Mouse (Mus musculus): ENCODE data around the gene H2-D1. TPM values are rescaled to one million over a fixed set of nuclear protein-coding genes. Genes with fewer than 3 reads are reported as not detected.
A peak's percentile ranks its signal among the peaks of the same experiment; 100 is the strongest.

Gene H2-D1
- polyA plus RNA-seq, 1 experiment from 2014 or later: 291 TPM

DNA sequence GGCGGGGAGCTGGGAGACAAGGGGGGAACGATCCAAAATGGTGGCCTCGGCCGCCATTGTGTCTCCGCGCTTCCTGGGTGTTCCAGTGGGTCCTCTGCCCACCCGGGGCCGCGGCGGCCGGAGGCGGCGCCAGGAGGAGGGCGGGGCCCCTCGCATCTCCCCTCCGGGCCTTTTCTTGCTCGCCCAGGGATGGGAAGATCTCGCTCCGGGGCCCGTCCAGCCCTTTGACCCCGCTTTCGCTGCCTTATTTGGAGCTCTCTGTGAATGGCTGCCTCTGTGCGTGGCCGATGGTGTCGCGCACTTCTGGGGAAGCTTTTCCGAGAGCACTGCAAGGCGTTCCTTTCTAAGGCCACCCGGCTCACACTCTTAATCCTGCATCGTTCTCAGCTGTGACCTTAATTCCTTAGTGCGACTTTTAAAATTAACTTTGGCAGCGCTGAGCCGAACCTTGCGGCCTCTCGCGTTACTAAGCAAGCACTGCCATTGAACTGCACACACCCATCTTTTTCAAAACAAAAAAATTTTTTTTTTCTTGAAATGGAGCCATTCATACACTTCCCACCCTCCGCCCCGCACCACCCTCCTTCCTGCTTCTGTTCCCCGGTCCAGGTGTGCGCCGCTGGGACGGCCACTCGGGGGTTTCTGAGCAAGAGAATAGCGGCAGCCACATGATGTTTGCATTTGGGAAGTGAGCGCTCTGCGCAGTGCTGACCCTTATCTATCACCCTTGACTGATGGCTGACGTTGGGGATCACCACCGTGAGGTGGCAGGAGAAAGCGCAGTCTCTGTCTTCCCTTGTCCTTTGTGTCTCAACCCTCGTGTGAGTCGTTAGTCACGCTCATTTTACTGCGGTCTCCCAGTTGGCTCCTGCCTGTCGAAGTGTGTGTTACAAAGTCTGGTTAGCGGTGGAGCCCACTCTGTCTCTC lies 20.3 kb upstream of the H2-D1 start:
- Histone ChIP-seq H3K4me3 (ENCODE audit: low read depth, low read length) (peak overlapping the region; percentile 90), H3K4me1 (ENCODE audit: insufficient read depth) (peaks cover 42% of the 10 kb centered on the region), H3K36me3 (replicated peaks; ENCODE audit: insufficient read depth, low read length) (peaks cover 40% of the 10 kb centered on the region), H3K9me3 (ENCODE audit: low read length) (no peaks in the 10 kb centered on the region), H3K4me2 (ENCODE audit: low read depth, low read length) (peak overlapping the region; percentile 89), H3K27ac (ENCODE audit: low read depth) (peak overlapping the region; percentile 100), H3K9ac (replicated peaks) (peak overlapping the region; percentile 97), H3K27me3 (ENCODE audit: insufficient read depth, low read length) (no peaks in the 10 kb centered on the region)
- DNase-seq: peak; percentile 68
- peak; percentile 52 for ATAC-seq
- under 1% methylated on average over 55 of the region's 55 CpGs for WGBS (ENCODE audit: insufficient replicate concordance)
- TF ChIP-seq EP300 (IDR thresholded peaks at IDR 0.05; ENCODE audit: low read depth) (no peak), CTCF (IDR thresholded peaks at IDR 0.05; ENCODE audit: low read depth) (peak; percentile 53)

DNA sequence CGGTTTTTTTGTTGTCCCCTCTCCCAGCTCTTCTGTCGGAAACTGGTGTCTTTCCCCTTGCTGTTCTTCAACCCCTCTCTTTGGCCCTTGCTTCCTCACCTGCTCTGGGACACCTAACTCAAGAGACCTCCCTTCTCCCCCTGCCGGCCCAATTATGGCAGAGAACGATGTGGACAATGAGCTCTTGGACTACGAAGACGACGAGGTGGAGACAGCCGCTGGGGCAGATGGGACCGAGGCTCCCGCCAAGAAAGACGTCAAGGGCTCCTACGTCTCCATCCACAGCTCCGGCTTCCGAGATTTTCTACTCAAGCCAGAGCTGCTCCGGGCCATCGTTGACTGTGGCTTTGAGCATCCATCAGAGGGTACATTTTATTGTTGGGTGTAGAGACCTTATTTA lies 19.4 kb upstream of the H2-D1 start:
- H3K36me3 ChIP-seq (replicated peaks; ENCODE audit: insufficient read depth, low read length): peaks cover 48% of the 10 kb centered on the region
- peak overlapping the region; percentile 89 for H3K4me2 ChIP-seq (ENCODE audit: low read depth, low read length)
- TF ChIP-seq EP300 (IDR thresholded peaks at IDR 0.05; ENCODE audit: low read depth) (no peak), CTCF (IDR thresholded peaks at IDR 0.05; ENCODE audit: low read depth) (peak; percentile 23; the same call in 1 of the 2 replicates)
- H3K9ac ChIP-seq (replicated peaks): peak overlapping the region; percentile 97
- H3K4me1 ChIP-seq (ENCODE audit: insufficient read depth): peaks cover 42% of the 10 kb centered on the region
- peak overlapping the region; percentile 100 for H3K27ac ChIP-seq (ENCODE audit: low read depth)
- peak; percentile 51 for DNase-seq
- 13% methylated on average over 16 of the region's 16 CpGs for WGBS (ENCODE audit: insufficient replicate concordance)
- no peaks in the 10 kb centered on the region for H3K27me3 ChIP-seq (ENCODE audit: insufficient read depth, low read length)
- no peak for ATAC-seq
- H3K9me3 ChIP-seq (ENCODE audit: low read length): no peaks in the 10 kb centered on the region
- peak overlapping the region; percentile 90 for H3K4me3 ChIP-seq (ENCODE audit: low read depth, low read length)

DNA sequence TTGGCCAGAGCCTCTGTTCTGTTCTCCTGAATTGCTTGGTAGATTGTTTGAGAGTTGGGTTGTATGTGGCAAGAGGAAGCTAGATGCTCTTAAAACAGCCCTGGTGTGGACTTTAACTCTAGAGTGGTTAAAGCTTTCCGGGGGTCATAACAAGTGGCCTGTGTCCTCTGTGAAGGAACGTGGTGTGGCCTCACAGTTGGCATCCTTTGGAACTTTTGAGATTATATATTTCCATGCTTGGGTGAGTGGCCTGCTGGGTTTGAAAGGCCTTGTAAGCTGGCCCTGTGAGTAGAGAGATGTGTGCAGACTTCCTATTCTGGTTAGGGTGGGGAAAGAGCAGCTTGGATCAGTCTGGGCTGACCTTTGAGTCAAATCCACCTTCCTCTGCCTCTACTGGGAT lies 17.5 kb upstream of the H2-D1 start:
- Histone ChIP-seq H3K4me3 (ENCODE audit: low read depth, low read length) (peak overlapping the region; percentile 90; the same call in 1 of the 2 replicates), H3K4me2 (ENCODE audit: low read depth, low read length) (peak overlapping the region; percentile 89; the same call in 1 of the 2 replicates), H3K9me3 (ENCODE audit: low read length) (no peaks in the 10 kb centered on the region), H3K27ac (ENCODE audit: low read depth) (no peak overlapping the region), H3K27me3 (ENCODE audit: insufficient read depth, low read length) (no peaks in the 10 kb centered on the region), H3K36me3 (replicated peaks; ENCODE audit: insufficient read depth, low read length) (peaks cover 67% of the 10 kb centered on the region), H3K9ac (replicated peaks) (0 out of 2 replicates have a peak overlapping the region, but pooled peaks have one; percentile 11), H3K4me1 (ENCODE audit: insufficient read depth) (peaks cover 41% of the 10 kb centered on the region)
- no peak for ATAC-seq
- no peak for DNase-seq
- no peak for TF ChIP-seq CTCF (IDR thresholded peaks at IDR 0.05; ENCODE audit: low read depth)
- 67% methylated on average over 2 of the region's 2 CpGs for WGBS (ENCODE audit: insufficient replicate concordance)

DNA sequence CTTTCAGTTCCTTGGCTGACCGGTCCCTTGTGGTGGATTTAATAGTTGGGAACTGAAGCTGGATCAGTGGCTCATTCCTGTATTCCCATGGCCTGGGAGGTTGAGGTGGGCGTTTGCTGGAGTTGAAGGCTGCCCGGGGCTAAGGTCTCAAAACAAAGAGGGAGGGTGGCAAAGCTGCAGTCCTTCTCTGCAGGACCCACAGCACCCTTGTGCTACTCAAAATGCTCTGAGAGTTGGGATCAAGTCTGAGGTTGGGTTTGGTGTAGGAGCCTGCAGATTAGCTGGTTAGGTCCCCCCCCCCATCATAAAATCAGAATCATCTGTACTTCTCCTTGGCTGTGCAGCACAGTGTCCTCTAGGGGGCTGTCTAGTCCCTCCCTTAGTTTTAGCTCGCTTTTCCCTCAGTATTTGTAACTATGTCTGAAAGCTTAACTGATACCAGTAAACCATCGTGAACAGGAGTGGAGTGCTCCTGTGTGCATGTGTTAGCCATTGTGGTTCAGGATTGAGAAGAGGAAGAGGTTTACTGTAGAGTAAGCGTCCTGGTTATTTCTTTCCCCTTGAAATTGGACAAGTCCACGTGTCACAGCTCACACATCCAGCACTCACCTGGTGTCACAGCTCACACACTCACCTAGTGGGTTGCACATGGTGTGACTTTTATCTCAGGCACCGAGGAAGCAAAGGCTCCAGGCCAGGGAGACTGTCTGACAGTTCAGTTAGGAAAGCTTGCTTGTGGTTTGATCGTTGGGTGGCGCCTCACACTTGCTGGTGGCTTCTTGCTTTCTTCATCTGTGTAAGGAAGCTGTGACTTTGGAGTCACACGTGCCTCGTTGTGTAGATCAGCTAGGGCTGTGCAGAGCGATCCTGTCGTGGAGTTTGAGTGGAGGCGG lies 16.6 kb upstream of the H2-D1 start:
- TF ChIP-seq CTCF (IDR thresholded peaks at IDR 0.05; ENCODE audit: low read depth) (peak; percentile 67), EP300 (IDR thresholded peaks at IDR 0.05; ENCODE audit: low read depth) (no peak)
- 65% methylated on average over 15 of the region's 15 CpGs for WGBS (ENCODE audit: insufficient replicate concordance)
- 0 out of 2 replicates have a peak overlapping the region, but pooled peaks have one; percentile 4 for H3K4me2 ChIP-seq (ENCODE audit: low read depth, low read length)

DNA sequence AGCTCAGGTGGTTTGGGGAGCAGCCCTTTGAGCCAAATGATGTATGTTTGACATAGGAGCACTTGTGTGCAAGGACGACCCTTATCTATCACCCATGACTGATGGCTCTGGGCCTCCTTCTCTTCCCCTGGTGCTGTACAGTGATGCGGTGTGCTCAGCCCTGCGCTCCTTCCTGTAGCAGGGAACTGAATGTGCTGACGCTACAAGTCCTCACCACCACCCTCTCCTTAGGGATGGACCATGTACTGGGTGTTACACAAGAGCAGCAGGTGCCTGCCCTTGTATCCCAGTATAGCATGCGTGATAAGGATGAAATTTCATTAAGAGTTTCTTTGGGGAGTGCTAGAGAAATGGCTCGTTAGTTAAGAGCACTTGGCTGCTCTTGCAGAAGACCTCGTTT lies 15.4 kb upstream of the H2-D1 start:
- H3K27me3 ChIP-seq (ENCODE audit: insufficient read depth, low read length): no peaks in the 10 kb centered on the region
- H3K4me2 ChIP-seq (ENCODE audit: low read depth, low read length): no peak overlapping the region
- H3K4me1 ChIP-seq (ENCODE audit: insufficient read depth): peaks cover 30% of the 10 kb centered on the region
- no peak for ATAC-seq
- H3K27ac ChIP-seq (ENCODE audit: low read depth): no peak overlapping the region
- H3K9ac ChIP-seq (replicated peaks): peak overlapping the region; percentile 11; the same call in 1 of the 2 replicates
- H3K36me3 ChIP-seq (replicated peaks; ENCODE audit: insufficient read depth, low read length): peaks cover 87% of the 10 kb centered on the region
- 83% methylated on average over 7 of the region's 7 CpGs for WGBS (ENCODE audit: insufficient replicate concordance)
- H3K4me3 ChIP-seq (ENCODE audit: low read depth, low read length): no peak overlapping the region
- no peaks in the 10 kb centered on the region for H3K9me3 ChIP-seq (ENCODE audit: low read length)
- TF ChIP-seq EP300 (IDR thresholded peaks at IDR 0.05; ENCODE audit: low read depth) (no peak), CTCF (IDR thresholded peaks at IDR 0.05; ENCODE audit: low read depth) (no peak)
- DNase-seq: no peak

More for the DNA sequence above, 16.6 kb upstream of the H2-D1 start:
- DNase-seq (no peak), ATAC-seq (no peak)
- Histone ChIP-seq H3K36me3 (replicated peaks; ENCODE audit: insufficient read depth, low read length) (peaks cover 77% of the 10 kb centered on the region), H3K27me3 (ENCODE audit: insufficient read depth, low read length) (no peaks in the 10 kb centered on the region), H3K4me1 (ENCODE audit: insufficient read depth) (peaks cover 31% of the 10 kb centered on the region), H3K9ac (replicated peaks) (no peak overlapping the region), H3K4me3 (ENCODE audit: low read depth, low read length) (no peak overlapping the region), H3K27ac (ENCODE audit: low read depth) (no peak overlapping the region), H3K9me3 (ENCODE audit: low read length) (no peaks in the 10 kb centered on the region)

DNA sequence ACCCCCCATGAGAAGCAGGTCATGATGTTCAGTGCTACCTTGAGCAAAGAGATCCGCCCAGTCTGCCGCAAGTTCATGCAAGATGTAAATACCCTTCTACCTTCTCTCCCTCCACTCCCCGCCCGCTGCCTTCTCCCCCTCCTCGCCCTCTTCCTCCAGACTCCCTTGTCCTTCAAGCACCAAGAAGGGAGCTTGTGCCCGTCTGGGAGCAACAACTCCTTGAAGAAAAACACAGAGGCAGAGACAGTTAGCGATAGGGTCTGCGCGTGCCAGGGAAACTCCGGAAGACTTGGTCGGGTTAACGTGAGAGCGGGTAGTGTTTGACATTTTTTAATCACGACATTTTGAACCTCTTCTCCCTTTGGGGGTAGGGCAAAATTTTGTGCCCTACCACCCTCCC lies 13.5 kb upstream of the H2-D1 start:
- Histone ChIP-seq H3K36me3 (replicated peaks; ENCODE audit: insufficient read depth, low read length) (peaks cover 99% of the 10 kb centered on the region), H3K4me1 (ENCODE audit: insufficient read depth) (peaks cover 20% of the 10 kb centered on the region), H3K9ac (replicated peaks) (no peak overlapping the region), H3K27ac (ENCODE audit: low read depth) (no peak overlapping the region), H3K27me3 (ENCODE audit: insufficient read depth, low read length) (no peaks in the 10 kb centered on the region), H3K4me2 (ENCODE audit: low read depth, low read length) (no peak overlapping the region), H3K4me3 (ENCODE audit: low read depth, low read length) (no peak overlapping the region), H3K9me3 (ENCODE audit: low read length) (no peaks in the 10 kb centered on the region)
- ATAC-seq (no peak), DNase-seq (no peak)
- no peak for TF ChIP-seq CTCF (IDR thresholded peaks at IDR 0.05; ENCODE audit: low read depth)
- no peak for TF ChIP-seq EP300 (IDR thresholded peaks at IDR 0.05; ENCODE audit: low read depth)
- WGBS (ENCODE audit: insufficient replicate concordance): 89% methylated on average over 14 of the region's 14 CpGs
